Mouse (Mus musculus): Measurements from ENCODE around the gene Mab21l3.
A peak's percentile ranks its signal among the peaks of the same experiment; 100 is the strongest.

Mab21l3 gene

GRCm38 (mm10) chr3:101804331-101804730 lies 44.4 kb downstream of the Mab21l3 start:
- DNase-seq (ENCODE audit: low read depth, low spot score), result no peak

GRCm38 (mm10) chr3:101803764-101804163 lies 45.0 kb downstream of the Mab21l3 start:
- peak; percentile 79 for DNase-seq (ENCODE audit: low read depth, low spot score)

GRCm38 (mm10) chr3:101802746-101803145 lies 46.0 kb downstream of the Mab21l3 start:
- DNase-seq (ENCODE audit: low read depth, low spot score), result no peak

GRCm38 (mm10) chr3:101800596-101801018 lies 48.2 kb downstream of the Mab21l3 start:
- no peak for DNase-seq (ENCODE audit: low read depth, low spot score)

- no peak for DNase-seq (ENCODE audit: low read depth, low spot score)
Measured at GRCm38 (mm10) chr3:101799852-101800595, 48.7 kb downstream of the Mab21l3 start.

GRCm38 (mm10) chr3:101797830-101798709 lies 50.7 kb downstream of the Mab21l3 start:
- no peak for DNase-seq (ENCODE audit: low read depth, low spot score)

GRCm38 (mm10) chr3:101796212-101796611 lies 52.5 kb downstream of the Mab21l3 start:
- no peak for DNase-seq (ENCODE audit: low read depth, low spot score)

- DNase-seq (ENCODE audit: low read depth, low spot score), result peak; percentile 56
Measured at GRCm38 (mm10) chr3:101795387-101796039, 53.2 kb downstream of the Mab21l3 start.

GRCm38 (mm10) chr3:101794666-101795065 lies 54.1 kb downstream of the Mab21l3 start:
- no peak for DNase-seq (ENCODE audit: low read depth, low spot score)

- DNase-seq (ENCODE audit: low read depth, low spot score), result no peak
Measured at GRCm38 (mm10) chr3:101794026-101794425, 54.7 kb downstream of the Mab21l3 start.

GRCm38 (mm10) chr3:101792191-101792590 lies 56.6 kb downstream of the Mab21l3 start:
- DNase-seq (ENCODE audit: low read depth, low spot score), result no peak

GRCm38 (mm10) chr3:101784768-101785424 lies 63.9 kb downstream of the Mab21l3 start:
- no peak for DNase-seq (ENCODE audit: low read depth, low spot score)

GRCm38 (mm10) chr3:101783793-101784192 lies 65.0 kb downstream of the Mab21l3 start:
- peak; percentile 31 for DNase-seq (ENCODE audit: low read depth, low spot score)

- no peak for DNase-seq (ENCODE audit: low read depth, low spot score)
Measured at GRCm38 (mm10) chr3:101780874-101781483, 67.8 kb downstream of the Mab21l3 start.

- DNase-seq (ENCODE audit: low read depth, low spot score), result peak; percentile 96
Measured at GRCm38 (mm10) chr3:101778896-101779665, 69.7 kb downstream of the Mab21l3 start.

- DNase-seq (ENCODE audit: low read depth, low spot score), result no peak
Measured at GRCm38 (mm10) chr3:101775732-101776131, 73.0 kb downstream of the Mab21l3 start.

- no peak for DNase-seq (ENCODE audit: low read depth, low spot score)
Measured at GRCm38 (mm10) chr3:101770540-101770939, 78.2 kb downstream of the Mab21l3 start.

- DNase-seq (ENCODE audit: low read depth, low spot score), result no peak
Measured at GRCm38 (mm10) chr3:101763566-101763965, 85.2 kb downstream of the Mab21l3 start.
